Mouse (Mus musculus) WW6 (cell line): ENCODE data around the gene Ly6g6d.
A peak's percentile ranks its signal among the peaks of the same experiment; 100 is the strongest.
"Not testable (repeated sequence)": the region's sequence is repeated elsewhere in the genome, so short reads cannot be mapped to it uniquely, and the experiment has no call there.

Experiments
- DNase-seq: peaks from one replicate; pipeline ENCODE4 v3.0.0-alpha.2; 2013; ENCODE audit warnings: low read depth, low spot score

Ly6g6d gene

GRCm38 (mm10) chr17:35048149-35048931 is 29.5 kb downstream of the Ly6g6d start:
- no peak for DNase-seq

GRCm38 (mm10) chr17:35047688-35048087 is 30.2 kb downstream of the Ly6g6d start:
- no peak for DNase-seq

GRCm38 (mm10) chr17:35046681-35047455 is 31.0 kb downstream of the Ly6g6d start, which contains the start of gene Msh5:
Gene Msh5, minus strand, starts transcription at chr17:35046745.
- peak; percentile 99 for DNase-seq

- DNase-seq, result no peak
Observed at GRCm38 (mm10) chr17:35045807-35046680, 31.8 kb downstream of the Ly6g6d start.

GRCm38 (mm10) chr17:35044904-35045806 is 32.7 kb downstream of the Ly6g6d start:
- no peak for DNase-seq

- DNase-seq, result no peak
Observed at GRCm38 (mm10) chr17:35043794-35044193, 34.1 kb downstream of the Ly6g6d start.

GRCm38 (mm10) chr17:35039121-35039873 is 38.6 kb downstream of the Ly6g6d start:
- no peak for DNase-seq

- no peak for DNase-seq
Observed at GRCm38 (mm10) chr17:35034896-35035295, 43.0 kb downstream of the Ly6g6d start.

GRCm38 (mm10) chr17:35033703-35034102 is 44.2 kb downstream of the Ly6g6d start:
- DNase-seq, result not testable (repeated sequence)

- no peak for DNase-seq
Observed at GRCm38 (mm10) chr17:35032323-35032870, 45.5 kb downstream of the Ly6g6d start.

GRCm38 (mm10) chr17:35031880-35032279 is 46.0 kb downstream of the Ly6g6d start:
- no peak for DNase-seq

GRCm38 (mm10) chr17:35031272-35031671 is 46.6 kb downstream of the Ly6g6d start:
- no peak for DNase-seq

GRCm38 (mm10) chr17:35029691-35030532 is 48.0 kb downstream of the Ly6g6d start:
- no peak for DNase-seq

- no peak for DNase-seq
Observed at GRCm38 (mm10) chr17:35028315-35028714, 49.5 kb downstream of the Ly6g6d start.

- no peak for DNase-seq
Observed at GRCm38 (mm10) chr17:35027277-35028068, 50.4 kb downstream of the Ly6g6d start, which contains the start of gene Sapcd1. Gene Sapcd1, minus strand, starts transcription at chr17:35028016.

GRCm38 (mm10) chr17:35026206-35026605 is 51.7 kb downstream of the Ly6g6d start:
- no peak for DNase-seq

GRCm38 (mm10) chr17:35024691-35025488 is 53.0 kb downstream of the Ly6g6d start:
- no peak for DNase-seq
